Mouse (Mus musculus) left cerebral cortex, postnatal 14 days (tissue): ENCODE measurements around the gene Gmppa. TPM values are rescaled to one million over a fixed set of nuclear protein-coding genes. Genes with fewer than 3 reads are reported as not detected.
A peak's percentile ranks its signal among the peaks of the same experiment; 100 is the strongest.

Experiments
- DNase-seq, 2 experiments: peaks; one replicate each; pipeline ENCODE4 v3.0.0; 2021 to 2022; ENCODE audit warnings: low spot score in 2 of 2, mixed read lengths in 1 of 2
- intact Hi-C: fragments of 180-260 bp; cut with DNase I; formaldehyde crosslinking; loops from one replicate; pipeline ENCODE4 v1.15.1; 2025
- total RNA-seq, 2 experiments: library from RNA; stranded (reverse); gene quantifications; 2 replicates each; pipeline ENCODE4 v1.2.3; 2021

Gmppa gene
- total RNA-seq, 2 experiments from 2014 or later: 54.2 to 61.2 TPM

DNA sequence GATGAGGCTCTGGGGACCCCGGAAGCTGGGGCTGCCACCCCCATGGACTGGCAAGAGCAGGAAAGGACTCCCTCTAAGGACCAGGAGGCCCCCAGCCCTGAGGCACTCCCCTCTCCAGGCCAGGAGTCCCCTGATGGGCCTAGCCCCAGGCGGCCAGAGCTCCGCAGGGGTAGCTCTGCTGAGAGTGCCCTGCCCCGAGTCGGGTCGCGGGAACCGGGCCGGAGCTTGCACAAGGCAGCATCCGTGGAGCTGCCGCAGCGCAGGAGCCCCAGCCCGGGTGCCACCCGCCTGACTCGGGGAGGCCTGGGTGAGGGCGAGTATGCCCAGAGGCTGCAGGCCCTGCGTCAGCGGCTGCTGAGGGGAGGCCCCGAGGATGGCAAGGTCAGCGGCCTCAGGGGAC is 13.9 kb upstream of the Gmppa start:
- no peak for DNase-seq

DNA sequence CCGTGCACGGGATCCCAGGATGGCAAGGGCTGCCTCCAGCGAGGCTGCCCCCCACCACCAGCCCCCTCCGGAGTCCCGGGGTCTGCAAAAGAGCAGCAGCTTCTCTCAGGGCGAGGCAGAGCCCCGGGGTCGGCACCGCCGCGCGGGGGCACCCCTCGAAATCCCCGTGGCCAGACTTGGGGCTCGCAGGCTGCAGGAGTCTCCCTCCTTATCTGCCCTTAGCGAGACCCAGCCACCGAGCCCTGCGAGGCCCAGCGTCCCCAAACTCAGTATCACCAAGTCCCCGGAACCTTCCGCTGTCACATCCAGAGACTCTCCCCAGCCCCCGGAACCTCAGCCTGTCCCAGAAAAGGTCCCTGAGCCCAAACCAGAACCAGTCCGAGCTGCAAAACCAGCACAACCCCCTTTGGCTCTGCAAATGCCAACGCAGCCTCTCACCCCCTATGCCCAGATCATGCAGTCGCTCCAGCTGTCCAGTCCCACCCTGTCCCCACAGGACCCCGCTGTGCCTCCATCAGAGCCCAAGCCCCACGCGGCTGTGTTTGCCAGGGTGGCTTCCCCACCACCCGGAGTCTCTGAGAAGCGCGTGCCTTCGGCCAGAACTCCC is 13.4 kb upstream of the Gmppa start:
- no peak for DNase-seq
- intact Hi-C loops: no loop called here

More for the DNA sequence above, 13.9 kb upstream of the Gmppa start:
- intact Hi-C loops: no loop called here

DNA sequence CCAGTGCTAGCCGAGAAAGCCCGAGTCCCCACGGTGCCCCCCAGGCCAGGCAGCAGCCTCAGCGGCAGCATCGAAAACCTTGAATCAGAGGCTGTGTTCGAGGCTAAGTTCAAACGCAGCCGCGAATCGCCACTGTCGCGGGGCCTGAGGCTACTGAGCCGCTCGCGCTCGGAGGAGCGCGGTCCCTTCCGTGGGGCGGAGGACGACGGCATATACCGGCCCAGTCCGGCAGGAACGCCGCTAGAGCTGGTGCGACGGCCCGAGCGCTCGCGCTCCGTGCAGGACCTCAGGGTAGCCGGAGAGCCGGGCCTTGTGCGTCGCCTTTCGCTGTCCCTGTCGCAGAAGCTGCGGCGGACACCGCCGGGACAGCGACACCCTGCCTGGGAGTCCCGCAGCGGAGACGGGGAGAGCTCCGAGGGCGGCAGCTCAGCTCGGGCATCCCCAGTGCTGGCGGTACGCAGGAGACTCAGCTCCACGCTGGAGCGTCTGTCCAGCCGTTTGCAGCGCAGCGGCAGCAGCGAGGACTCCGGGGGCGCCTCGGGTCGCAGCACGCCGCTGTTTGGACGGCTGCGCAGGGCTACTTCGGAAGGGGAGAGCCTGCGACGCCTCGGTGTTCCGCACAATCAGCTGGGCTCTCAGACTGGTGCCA is 12.8 kb upstream of the Gmppa start:
- intact Hi-C loops: no loop called here

DNA sequence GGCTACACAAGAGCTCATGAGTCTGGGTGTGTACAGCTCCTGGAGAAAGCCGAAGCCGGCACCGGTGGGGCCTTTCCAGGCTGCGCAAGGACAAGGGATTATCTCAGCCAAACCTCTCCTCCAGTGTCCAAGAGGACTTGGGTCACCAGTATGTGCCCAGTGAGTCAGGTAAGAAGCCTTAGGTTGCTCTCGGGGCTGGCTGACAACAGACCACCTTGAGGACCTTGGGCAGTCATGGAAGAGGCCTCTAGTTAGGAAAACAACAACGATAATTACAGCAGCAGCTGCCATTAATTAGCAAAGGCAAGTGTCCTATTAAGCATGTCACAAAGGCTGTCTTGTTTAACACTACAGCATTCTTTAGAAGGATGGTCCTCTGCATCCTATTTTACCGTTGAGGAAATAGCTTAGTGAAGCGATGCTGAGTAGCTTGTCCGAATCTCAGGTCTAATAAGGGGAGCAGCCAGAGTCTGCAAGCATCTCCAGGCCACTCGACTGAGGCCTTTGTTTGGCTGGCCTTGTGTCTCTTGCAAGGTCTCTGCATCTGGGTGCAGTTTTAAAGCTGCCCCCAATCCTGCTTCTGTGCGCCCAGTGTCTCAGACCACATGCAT is 11.8 kb upstream of the Gmppa start:
- no peak for DNase-seq
- intact Hi-C loops: no loop called here

More for the DNA sequence above, 12.8 kb upstream of the Gmppa start:
- DNase-seq: no peak

DNA sequence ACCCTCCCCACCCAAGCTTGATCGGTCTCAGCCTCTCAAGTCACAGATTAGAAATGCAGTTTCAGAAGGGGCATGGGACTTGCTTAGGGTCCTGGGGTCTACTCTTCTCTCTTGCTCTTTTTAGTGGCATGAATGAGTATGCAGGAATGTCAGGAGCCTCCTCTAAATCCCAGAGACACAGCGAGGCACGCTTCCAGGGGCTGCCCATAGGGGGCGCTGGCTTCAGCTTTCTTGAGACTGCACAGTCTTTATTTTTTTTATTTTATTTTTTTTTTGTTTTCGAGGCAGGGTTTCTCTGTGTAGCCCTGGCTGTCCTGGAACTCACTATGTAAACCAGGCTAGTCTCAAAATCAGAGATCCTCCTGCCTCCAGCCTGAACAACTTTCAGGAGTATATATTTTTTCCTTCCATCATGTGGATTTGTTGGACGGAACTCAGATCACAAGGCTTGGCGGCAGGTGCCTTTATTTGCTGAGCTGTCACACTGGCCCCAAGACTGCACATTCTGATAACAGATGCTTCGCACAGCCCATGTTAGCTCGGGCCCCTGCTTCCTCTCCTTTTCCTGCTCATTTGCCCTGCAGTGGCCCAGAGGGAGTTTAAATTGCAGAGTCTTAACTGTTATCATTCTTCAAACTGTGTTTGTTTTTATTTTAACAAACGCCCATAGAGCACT is 9.8 kb upstream of the Gmppa start:
- intact Hi-C loops: no loop called here

DNA sequence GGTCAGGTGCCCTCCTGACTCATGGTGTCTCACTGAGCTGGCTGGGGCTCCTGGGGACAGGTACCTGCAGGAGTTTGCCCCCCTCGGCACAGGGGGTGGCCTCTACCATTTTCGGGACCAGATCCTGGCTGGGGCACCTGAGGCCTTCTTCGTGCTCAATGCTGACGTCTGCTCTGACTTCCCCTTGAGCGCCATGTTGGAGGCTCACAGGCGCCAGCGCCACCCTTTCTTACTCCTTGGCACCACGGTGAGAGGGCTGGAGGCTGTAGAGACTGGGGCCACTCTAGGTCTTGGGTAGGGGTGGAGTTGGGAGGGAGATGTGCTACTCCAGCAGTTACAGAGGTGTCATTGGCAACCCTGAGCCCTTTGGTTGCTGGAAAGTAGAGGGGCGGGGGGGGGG is 3.1 kb downstream of the Gmppa start:
- DNase-seq: no peak

More for the DNA sequence above, 9.8 kb upstream of the Gmppa start:
- peak; percentile 58 to 75 for DNase-seq

DNA sequence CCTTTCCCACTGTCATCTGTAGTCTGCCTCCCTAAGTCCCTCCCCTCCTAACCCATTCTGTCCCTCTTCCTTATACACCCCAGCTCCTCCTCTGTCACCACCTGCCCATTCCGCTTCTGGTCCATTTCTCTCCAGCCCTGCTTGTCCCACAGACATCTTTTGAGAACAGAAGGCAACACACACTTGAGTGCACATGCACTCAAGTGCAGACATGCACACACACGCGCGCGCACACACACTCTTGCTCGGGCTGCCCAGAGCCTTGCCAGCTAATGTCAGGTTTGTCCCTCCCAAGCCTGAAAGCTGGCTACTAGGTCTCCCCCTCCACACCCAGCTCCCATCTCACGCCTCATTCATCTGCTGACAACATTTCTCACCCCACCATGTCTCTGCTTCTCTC is 4.9 kb downstream of the Gmppa start:
- intact Hi-C loops: no loop called here
- DNase-seq: no peak

More for the DNA sequence above, 3.1 kb downstream of the Gmppa start:
- intact Hi-C loops: no loop called here

DNA sequence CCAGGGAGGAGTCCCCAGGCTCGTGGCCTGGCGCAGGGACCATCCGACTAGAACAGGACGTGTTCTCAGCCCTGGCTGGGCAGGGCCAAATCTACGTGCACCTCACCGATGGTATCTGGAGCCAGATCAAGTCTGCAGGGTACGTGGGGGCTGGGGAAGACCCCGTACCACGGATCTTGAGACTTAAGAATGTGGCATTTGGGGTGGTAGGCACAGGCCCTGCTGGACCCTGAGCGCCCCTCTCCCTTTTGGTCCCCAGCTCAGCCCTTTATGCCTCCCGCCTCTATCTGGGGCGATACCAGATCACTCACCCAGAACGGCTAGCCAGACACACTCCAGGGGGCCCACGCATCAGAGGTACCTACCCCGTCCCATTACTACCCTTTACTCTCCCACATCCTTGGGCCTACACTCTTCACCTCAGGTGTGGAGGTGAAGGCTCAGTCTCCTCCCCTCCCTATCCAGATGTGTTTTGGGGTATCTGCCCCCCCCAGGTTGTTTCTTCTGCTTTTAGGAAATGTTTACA is 5.8 kb downstream of the Gmppa start:
- no peak for DNase-seq
- intact Hi-C loops: no loop called here

DNA sequence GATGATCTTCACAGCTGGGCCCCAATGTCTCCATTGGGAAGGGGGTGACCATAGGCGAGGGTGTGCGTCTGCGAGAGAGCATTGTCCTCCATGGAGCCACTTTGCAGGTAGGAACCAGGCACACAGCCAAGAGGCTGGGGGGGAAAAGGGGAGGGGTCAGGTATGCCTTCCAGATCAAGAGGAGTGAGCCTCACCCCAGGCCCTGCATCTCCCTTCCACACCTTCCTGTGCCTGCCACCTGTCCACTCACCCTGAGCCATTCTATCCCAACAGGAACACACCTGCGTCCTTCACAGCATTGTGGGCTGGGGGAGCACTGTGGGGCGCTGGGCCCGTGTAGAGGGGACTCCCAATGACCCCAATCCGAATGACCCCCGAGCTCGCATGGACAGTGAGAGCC is 6.4 kb downstream of the Gmppa start:
- intact Hi-C loops: no loop called here
- DNase-seq: no peak

DNA sequence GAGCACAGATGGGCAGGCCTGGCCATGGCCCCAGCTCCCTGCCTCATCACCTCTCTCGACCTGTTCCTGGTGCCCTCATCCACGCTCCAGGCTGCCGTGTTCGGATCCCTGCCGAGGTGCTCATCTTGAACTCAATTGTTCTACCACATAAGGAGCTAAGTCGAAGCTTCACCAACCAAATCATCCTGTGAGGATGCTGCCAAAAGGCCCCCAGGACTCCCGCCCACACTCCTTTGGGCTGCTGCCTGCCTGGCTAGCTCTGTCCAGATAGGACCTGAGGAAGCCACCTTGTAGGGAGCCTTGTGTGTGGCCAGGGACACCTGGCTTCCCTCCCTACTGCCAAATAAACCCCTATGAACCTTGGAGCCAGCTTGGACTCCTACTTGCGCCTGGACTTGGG is 7.1 kb downstream of the Gmppa start:
- intact Hi-C loops: no loop called here
- no peak for DNase-seq

DNA sequence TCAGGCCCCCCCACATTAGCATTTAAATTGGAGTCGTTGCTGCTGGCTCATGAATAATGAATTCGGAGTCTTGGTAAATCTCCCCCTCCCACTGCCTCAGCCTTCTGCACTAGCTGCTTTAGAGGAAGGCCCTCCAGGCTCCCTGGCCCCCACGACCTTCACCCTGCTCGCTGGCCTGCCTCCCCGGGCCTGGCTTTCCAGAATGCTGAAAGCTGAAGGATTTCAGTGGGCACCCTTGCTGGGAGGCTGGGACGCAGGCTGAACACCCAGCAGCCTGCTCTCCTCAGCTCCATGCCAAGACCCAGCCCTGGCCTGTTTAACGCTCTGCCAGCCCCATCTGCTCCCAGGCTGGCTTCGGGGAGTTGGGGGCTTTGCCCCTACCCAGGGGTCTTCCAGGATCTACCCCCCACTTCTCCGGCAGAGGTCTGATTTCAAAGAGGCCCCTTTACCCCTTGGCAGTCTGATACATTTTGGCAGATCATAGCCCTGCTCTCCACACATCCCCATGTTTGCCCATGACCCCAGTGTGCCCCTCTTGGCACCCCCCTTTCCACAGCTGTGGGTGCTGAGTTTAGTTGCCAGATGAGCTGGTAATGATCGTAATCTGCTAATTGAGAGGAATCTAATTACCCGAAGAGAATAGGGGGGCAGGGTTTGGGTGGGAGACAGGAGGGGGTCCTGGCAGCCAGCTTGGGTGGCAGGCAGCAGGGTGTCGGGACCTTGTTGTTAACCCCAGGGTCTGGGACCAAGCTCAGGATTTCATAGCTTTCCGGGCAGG is 7.7 kb downstream of the Gmppa start:
- DNase-seq: no peak
- intact Hi-C loops: no loop called here

DNA sequence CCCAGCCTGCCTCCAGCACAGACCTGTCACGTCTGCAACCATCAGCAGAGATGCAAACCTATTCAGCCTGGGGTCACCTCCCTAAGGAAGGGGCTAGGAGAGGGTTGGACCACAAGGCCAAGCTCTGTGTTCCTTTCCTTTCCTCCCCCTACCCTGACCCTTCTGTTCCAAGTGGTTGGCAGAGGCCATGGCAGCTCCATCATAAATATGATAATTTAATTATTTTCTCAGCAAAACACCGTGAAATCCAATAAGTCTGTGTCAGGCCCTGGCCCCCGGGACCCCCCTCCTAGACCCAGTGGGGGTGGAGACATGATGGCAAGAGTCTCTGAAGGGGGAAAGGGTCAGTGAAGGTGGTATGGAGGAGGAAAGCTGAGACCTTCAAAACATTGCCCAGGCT is 8.5 kb downstream of the Gmppa start:
- intact Hi-C loops: no loop called here

DNA sequence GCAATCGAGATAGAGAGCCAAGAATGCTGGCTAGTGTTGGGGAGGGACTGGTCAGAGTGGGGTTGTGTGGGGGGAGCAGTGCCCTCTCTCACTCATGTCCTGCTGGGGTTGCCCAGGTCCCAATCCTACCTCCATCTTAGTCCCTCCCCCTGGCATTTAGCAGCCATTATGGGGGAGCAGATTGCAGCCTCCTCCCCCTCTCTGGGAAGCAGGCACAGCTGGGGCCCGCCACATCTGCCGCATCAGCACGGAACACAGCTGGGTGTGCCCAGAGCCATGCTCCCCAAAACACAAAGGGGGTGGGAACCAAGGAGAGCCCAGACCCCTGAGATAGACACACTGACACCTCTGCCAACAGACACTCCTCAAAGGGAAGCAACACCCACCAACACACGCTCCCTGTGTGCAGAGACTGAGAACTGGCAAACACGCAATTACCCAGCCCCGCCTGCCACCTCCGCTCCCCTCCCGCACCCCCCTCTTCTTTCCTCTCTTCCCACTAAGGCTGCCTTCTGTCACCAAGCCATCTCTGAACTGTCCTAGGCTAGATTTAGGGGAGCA is 9.5 kb downstream of the Gmppa start:
- peak; percentile 67 to 71 for DNase-seq
- intact Hi-C loops: no loop called here

More for the DNA sequence above, 8.5 kb downstream of the Gmppa start:
- no peak for DNase-seq

DNA sequence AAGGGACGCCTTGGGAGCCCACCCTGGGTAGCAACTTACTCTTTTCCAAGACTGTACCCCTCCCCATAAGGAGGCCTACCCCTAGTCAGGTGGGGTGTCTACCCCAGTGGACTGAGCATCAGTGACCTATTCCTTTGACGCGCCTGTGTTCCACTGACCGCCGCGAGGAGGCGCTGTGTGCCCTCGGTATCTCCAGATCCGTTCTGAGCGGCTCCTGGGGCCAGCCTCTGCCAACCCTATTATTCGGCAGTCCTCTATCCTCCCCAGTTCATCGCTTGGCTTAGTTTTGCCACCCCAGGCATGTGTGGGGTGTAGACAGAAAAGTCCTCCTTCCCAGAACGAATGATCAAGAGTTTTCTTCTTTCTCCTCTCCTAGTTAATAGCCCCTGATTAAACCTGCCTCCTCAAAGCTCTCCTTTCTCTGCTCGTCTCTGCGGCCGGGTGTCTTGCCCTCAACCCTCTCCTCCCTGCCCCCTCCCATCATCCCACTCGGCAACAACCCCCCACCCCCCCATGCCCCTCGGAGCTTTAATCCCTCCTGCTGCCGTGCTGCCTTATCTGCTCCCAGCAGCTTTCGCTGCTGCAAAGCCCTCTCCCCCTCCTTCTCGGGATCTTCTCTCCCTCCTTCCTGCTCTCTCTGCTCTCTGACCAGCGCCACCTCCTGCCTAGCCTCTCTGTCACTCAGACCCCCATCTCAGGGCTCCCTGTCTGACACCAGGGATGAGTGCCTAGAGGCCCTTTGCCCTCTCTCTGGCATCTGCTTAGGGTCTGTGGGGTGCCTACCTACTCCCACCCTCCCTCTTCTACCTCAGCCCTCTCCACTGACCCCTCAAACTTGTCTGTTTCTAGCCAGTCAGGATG is 10.3 kb downstream of the Gmppa start:
- DNase-seq: peak; percentile 74 to 78
- intact Hi-C loops: loop anchor here (2.0 kb wide), 1 partner anchor 21 kb away; no protein-coding TSS in a partner anchor

DNA sequence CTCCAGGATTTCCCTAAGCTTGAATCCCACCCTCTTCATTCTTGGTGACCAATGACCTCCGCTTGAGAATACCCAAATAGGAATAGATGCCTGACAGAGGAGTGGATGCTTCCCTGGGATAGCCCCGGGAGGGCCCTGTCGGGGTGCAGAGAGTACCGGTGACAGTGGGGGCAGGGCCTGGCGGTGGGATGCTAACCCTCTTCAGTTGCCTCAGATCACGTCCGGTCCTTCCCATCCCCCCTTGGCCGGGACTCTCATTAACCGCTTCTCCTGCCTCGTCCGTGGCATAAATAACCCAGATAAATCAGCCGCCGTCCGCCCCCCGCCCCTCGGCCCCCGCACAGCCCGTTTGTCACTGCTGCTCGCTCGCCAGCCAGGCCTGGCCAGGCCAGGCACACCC is 10.9 kb downstream of the Gmppa start:
- DNase-seq: no peak
- intact Hi-C loops: loop anchor here (2.0 kb wide), 1 partner anchor 20 kb away; no protein-coding TSS in a partner anchor

DNA sequence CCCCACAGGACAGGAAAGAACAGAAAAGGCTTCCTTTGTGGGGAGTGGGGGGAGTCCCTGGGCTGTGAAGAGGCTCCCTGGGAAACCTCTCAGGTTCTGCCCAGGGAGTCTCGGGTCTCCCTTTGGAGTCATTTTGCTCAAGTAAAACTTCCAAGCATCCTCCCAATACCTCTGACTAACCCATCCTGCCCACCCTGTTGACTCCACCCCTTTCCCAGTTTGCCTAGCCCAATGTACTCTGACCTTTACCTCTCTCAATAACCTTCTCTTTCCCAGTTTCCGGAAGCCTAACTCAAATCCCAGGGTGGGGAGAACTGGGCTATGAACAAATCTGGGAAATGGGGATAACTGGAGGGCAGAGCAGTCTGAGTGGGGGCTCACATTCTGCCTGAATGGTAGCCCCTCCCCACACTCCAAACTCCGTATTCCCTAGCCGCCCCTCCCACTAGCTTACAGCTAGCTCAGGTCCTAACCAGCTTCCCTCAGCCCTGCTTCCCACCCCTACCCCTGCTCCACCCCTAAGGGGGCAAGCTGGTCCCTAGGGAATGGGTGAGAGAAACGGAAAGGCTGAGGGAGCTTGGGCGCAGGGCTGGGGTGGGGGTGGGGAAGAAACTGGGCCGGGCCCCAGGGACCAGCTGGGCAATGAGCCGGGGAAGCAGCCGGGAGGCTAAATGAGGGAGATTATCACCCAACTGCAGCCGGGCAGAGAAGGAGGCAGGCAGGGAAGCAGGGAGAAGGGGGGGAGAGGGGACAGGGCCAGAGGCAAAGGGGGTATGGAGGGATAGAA is 11.7 kb downstream of the Gmppa start:
- intact Hi-C loops: loop anchor here (2.0 kb wide), 1 partner anchor 19 kb away; no protein-coding TSS in a partner anchor
- DNase-seq: no peak

DNA sequence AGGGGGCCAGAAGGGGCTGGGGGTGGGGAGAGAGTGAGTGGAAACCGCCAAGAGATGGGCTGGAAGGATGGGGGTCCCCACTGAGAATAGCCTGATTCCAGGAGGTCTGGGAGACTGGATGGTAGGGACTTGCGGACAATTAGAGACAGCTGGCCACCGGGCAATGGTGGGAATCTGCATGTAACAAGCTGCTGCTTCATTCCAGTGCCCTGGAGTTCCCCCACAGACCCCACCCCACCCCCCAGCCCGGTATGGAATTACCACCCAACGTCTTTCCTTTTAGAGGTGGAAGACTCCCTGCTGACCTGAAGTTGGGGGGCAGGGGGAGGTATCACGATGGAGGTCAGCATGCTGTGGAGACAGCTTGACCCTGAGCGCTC is 12.3 kb downstream of the Gmppa start:
- no peak for DNase-seq
- intact Hi-C loops: no loop called here
